Mouse (Mus musculus) erythroblast, embryonic 14.5 days (primary cell): ENCODE measurements around the gene Ddx43.

Experiments used
- GATA1 ChIP-seq: IDR thresholded peaks from 2 replicates; pipeline ENCODE4 v1.6.1; 2012; ENCODE audit warnings: low read length, inconsistent platforms, mixed read lengths
- TAL1 ChIP-seq: IDR thresholded peaks from 3 replicates; pipeline ENCODE4 v1.6.1; 2012; ENCODE audit warnings: low read length, inconsistent platforms, mixed read lengths

DNA sequence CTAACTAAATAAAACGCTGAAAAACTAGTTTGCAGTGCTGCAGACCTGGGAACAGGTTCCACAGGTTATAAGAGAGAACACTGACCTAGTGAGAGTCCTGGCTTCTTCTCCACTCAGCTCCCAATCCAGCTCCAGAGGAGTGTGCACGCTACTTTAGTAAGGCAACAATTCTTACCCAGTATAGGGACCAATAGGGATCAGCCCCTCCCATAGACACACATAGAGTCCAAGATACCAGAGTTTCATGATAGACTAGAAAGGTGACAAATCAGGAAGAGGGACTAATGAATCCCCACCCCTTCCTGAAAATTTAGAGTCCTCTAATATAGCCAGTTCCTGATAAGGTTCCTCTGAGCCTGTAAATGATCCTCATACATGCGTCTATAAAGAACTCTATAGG is 48.6 kb upstream of the Ddx43 start:
- no peak for TF ChIP-seq TAL1
- TF ChIP-seq GATA1, result no peak
